In the genomic region with DNA sequence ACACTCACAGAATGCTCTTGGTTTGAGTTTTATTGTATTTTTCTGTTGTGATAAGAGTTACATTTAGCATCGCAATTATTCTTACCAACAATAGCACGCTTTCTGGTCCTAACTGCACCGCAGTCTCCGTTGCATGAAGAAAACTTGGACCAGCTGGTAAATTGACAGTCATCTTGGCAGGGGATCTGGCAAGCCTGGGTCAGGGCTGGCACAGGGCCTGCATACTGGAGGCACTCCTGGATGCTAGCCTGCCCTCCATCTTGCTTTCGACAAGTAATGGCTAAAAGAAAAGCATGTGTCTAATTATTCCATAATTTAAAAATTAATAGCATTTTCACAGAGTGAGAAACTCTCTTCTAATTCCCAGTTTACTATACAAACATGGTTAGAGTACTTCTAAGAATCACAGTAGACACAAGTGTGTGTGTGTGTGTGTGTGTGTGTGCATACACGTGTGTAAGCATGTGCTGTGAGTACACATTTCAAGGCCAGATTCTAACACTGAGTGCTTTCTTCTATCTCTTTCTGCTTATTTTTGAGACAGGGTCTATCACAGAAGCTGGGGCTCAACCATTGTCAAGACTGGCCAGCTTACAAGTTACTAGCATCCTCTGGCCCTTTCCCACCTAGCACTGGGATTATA, we compare ENCODE assay signal across 8 mouse cellular contexts.
DNase-seq lines count a peak whose midpoint lies in the region; ATAC-seq lines count a peak whose summit lies in the region.

No protein-coding gene starts in this region.

- H3K4me1 ChIP-seq in forebrain, embryonic 14.5 days (ENCODE audit: control insufficient read depth, insufficient read depth, low read length): 0 out of 2 replicates have a peak, but pooled peaks cover 2% of the 10 kb centered on the region
- H3K4me1 ChIP-seq in forebrain, embryonic 12.5 days: no peaks in the 10 kb centered on the region

- no peak overlapping the region for H3K4me2 ChIP-seq in forebrain, embryonic 14.5 days (ENCODE audit: low read length)
- no peak overlapping the region for H3K4me2 ChIP-seq in forebrain, embryonic 12.5 days

- ATAC-seq in forebrain, embryonic 14.5 days: peak; percentile 96
- ATAC-seq in forebrain, embryonic 12.5 days (ENCODE audit: low FRiP score): no peak
- no peak for ATAC-seq in inflammation-experienced regulatory T-cells, adult 6 months

- WGBS in forebrain, embryonic 14.5 days: 36% methylated on average over 6 of the region's 6 CpGs
- 85% methylated on average over 6 of the region's 6 CpGs for WGBS in forebrain, embryonic 12.5 days

- no peaks in the 10 kb centered on the region for H3K36me3 ChIP-seq in forebrain, embryonic 14.5 days (ENCODE audit: control insufficient read depth, insufficient read depth, low read length)
- H3K36me3 ChIP-seq in forebrain, embryonic 12.5 days (replicated peaks): no peaks in the 10 kb centered on the region

- no peak overlapping the region for H3K4me3 ChIP-seq in forebrain, embryonic 14.5 days (ENCODE audit: low read depth, low read length)
- H3K4me3 ChIP-seq in forebrain, embryonic 12.5 days (replicated peaks): no peak overlapping the region

- no peak overlapping the region for H3K27ac ChIP-seq in forebrain, embryonic 14.5 days (ENCODE audit: low read depth, low read length)
- H3K27ac ChIP-seq in forebrain, embryonic 12.5 days: no peak overlapping the region

- no peaks in the 10 kb centered on the region for H3K27me3 ChIP-seq in forebrain, embryonic 14.5 days (replicated peaks; ENCODE audit: control insufficient read depth, insufficient read depth, low read length)
- H3K27me3 ChIP-seq in forebrain, embryonic 12.5 days: no peaks in the 10 kb centered on the region

- no peak overlapping the region for H3K9ac ChIP-seq in forebrain, embryonic 14.5 days (ENCODE audit: low read length)
- H3K9ac ChIP-seq in forebrain, embryonic 12.5 days: no peak overlapping the region

- no peaks in the 10 kb centered on the region for H3K9me3 ChIP-seq in forebrain, embryonic 14.5 days (replicated peaks; ENCODE audit: control insufficient read depth, low read length)
- H3K9me3 ChIP-seq in forebrain, embryonic 12.5 days: no peaks in the 10 kb centered on the region

- peak; percentile 89 for DNase-seq in forebrain, embryonic 14.5 days (ENCODE audit: low spot score)
- DNase-seq in adrenal gland, postnatal 14 days: peak; percentile 45
- peak; percentile 25 to 47 for DNase-seq in frontal cortex, postnatal 14 days (ENCODE audit: low spot score in 2 of 2)
- DNase-seq in layer of hippocampus, adult 18-20 months (ENCODE audit: low spot score in 2 of 2): peak; percentile 72 to 87
- peak; percentile 69 for DNase-seq in lung, postnatal 36 days
- DNase-seq in liver: no peak
